Mouse (Mus musculus): ENCODE data around the gene 1700001K19Rik. TPM values are rescaled to one million over a fixed set of nuclear protein-coding genes. Genes with fewer than 3 reads are reported as not detected.
"Not testable (repeated sequence)": the region's sequence is repeated elsewhere in the genome, so short reads cannot be mapped to it uniquely, and the experiment has no call there.

Gene 1700001K19Rik
- total RNA-seq, 2 experiments from 2014 or later = not detected

DNA sequence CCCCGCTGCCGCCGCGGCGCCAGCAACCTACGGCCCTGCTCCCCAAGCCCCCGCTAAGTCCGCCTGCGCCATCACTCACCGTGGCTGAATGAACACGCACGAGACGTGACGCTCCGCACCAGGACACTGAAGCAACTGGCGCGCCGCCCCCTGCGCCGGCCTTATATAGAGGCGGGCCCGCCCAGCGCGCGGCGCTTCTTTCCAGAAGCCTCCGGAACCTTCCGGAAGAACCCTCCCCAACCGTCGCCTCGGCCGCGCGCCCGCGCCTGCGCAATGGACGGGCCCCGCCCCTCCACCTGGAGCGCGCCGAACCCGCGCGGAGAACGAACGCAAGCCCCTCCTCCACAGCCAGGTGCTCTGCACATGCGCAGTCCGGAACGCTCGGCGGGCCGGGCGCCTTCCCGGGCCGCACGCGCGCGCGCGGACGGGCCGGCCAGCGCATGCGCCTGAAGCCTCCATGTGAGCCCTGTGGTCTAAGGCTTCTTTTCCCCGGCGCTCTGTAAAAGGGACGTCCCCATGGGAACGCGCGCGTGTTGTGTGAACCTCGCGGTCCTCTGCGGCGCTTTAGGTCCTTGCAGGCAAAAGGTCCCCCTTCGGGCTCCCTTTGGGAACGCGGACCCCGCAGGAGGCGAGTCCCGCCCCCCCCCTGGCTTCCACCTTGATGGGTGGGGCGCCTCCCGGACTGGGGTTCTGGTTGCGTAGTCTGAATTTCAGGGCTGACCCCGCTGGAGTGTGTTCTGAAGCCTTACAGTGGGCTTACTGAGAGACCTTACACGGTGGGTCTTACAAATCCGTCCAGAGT lies 14.0 kb upstream of the 1700001K19Rik start:
- DNase-seq = peak; percentile 97

DNA sequence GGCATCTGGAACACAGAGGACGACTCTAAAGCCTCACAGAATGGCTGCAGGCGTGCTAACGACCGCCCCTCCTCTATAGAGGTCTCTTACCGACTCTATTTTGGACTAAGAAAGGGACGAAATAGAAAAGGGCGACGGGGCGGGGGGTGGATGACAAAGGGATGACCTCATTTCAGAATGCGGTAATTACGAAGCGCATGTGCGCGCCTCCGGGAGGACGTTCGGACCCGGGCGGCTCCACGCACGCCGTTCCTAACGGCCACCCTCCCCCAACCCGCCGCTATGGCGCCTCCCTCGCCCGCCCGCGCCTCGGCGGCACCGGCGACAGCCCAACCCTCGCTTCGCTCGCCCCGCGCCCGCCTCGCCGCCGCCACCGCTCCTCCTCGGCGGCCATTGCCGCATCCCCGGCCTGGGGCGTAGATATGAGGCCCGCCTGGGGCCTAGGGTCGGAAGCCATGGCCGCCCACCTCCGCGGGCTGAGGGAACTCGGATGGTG lies 13.3 kb upstream of the 1700001K19Rik start:
- no peak for DNase-seq

DNA sequence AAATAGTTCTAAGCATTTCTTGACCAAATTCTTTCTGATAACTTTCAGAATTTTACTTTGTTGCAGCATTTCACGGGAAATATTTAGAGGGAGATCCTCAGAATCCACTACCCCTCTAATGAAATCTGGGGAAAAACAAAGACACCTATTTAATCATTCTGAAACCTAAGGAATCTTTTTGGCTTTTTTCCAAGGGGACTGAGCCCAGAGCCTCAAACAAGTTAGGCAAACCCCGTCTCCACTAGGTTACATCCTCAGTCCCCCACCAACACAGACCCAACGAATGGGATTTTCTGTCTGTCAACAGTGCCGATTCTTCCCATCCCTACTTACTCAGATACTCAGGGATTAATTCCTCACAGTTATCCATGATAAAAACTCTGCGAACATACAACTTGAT lies 11.0 kb upstream of the 1700001K19Rik start:
- DNase-seq = not testable (repeated sequence)

DNA sequence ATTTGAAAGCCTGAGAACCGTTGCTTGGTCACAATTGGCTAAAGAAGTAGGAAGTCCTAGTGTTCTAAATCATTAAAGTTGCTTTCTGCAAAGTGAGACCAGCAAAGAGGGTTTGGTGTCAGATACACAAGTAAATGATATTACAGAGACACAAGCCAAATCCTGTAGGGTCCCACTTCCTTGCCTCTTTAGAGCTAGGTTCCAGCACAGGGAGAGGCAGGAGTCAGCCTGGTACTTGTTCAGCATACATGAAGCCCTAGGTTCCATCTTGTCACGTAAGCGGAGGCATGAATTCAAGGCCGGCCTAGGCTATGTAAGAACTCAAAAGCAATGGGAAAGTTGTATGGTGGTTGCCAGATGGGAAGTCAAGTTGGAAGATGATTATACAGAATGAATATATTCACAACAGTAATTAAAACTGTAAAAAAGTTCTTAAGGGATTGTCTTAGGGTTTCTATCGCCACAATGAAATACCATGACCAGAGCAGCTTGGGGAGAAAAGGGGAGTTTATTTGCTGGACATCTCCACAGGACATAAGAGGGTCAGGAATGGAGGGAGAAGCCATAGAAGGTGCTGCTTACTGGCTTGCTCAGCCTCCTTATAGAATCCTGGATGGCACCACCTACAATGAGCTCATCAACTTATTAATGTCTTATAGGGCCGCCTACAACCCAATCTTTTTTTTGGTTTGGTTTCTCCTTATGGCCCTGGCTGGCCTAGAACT lies 7.7 kb upstream of the 1700001K19Rik start:
- no peak for DNase-seq

DNA sequence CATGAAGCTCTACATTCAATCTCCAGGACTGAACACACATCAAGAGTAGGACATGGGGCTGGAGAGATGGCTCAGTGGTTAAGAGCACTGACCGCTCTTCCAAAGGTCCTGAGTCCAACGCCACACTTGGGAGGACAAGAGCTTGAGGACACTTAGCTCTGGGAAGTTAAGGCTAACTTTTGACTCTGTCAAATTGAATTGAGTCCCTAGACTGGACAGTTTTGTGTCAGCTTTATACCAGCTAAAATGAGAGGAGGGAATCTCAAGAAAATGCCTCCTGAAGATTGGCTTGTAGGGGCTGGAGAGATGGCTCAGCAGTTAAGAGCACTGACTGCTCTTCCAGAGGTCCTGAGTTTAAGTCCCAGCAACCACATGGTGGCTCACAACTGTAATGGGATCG lies 6.5 kb upstream of the 1700001K19Rik start:
- not testable (repeated sequence) for DNase-seq

DNA sequence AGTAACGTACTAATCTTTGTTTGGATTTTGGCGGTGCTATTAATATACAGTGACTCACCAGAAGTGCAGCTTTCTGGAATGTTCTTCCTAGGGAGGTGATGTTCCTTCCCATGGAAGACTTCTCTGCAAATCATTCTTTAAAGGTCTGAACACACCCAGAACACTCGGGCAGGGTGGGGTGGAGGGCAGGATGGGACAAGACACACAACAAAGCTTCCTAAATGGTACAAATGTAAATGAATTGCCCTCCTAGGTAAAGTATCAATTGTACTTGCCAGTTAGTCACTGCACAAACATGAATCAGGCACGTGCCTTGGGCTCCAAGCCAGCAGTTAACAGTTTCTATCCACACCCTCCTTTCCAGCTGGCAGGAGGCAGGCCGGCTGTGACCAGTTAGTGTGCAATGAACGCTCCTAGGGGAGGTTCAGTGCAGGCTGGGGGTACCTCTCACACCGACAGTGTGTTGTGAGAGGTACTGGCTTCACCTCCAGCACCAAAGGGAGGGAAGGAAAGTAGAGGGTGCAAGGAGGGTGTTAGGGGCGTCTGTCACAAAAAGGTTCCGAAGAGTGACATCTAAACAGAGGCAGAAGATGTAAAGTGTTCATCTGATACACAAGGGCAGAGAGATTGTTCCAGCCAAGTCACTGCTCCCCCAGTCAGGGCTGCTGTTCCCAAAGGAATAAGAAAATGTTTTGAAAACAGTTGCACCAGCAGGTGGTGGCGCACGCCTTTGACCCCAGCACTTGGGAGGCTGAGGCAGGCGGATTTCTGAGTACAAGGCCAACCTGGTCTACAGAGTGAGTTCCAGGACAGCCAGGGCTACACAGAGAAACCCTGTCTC lies 5.7 kb upstream of the 1700001K19Rik start:
- no peak for DNase-seq

DNA sequence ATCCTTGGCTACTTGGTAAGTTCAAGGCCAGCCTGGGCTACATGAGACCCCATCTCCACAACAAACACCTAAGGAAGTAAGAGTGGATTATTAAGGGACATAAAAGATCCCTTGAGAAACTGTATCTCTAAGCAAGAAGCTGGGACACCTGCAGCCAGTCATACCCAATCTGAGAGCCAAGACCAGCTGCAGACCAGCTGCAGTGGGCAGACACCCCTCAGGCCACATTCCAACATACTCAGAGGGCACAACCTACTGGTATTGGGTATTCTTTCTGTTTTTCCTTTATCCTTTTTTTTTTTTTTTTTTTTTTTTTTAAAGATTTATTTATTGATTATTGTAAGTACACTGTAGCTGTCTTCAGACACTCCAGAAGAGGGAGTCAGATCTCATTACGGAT lies 1.2 kb upstream of the 1700001K19Rik start:
- DNase-seq = no peak

DNA sequence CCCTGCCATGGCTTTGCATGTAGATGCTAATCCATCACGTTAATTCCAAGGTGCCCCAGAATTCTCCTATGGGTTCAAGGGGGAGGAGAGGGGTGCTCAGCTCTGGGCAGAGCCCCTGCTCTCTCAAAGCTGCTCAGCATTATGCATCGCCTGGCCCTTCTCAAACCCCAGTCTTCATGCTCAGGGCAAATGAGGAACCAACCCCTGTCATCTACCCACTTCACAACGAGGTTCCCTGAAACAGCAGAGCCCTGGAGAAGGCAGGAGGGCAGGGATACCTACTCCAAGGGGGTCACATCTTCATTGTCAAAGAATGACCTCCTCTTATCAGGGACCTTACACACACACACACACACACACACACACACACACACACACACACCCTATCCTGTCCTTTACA lies 541 bp downstream of the 1700001K19Rik start:
- no peak for DNase-seq

DNA sequence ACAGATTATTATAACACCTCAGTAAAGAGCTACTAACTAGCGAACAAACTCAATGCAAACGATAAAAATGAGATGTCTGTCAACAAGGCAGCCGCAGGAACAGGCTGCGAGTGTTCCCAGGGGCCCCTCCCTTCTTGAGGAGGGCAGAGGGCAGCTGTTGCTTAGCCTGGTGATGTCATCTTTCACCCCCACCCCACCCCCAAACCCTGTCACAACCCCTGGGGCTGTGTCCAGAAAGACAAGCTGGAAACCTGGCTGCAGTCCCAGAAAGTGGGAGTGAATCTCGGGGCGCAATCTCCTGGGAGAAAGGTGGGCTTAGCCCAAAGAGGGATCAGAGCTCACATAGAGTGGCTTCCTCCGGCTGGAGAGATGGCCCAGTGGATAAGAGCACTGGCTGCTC lies 1.2 kb downstream of the 1700001K19Rik start:
- DNase-seq = no peak

DNA sequence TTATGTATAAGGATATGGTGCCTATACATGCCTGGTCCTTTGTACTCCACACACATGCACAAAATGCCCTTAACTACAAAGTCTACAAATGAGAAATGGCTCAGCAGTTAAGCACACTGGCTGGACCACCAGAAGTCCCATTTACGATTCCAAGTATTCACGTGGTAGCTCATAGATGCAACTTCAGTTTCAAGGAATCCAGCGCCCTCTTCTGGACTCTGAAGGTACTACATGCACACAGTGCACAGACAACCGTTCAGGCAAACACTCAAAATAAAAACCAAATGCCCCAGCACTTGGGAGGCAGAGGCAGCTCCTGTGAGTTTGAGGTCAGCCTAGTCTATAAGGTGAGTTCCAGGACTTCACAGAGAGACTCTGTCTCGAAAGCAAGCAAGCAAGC lies 8.2 kb downstream of the 1700001K19Rik start:
- DNase-seq = no peak

DNA sequence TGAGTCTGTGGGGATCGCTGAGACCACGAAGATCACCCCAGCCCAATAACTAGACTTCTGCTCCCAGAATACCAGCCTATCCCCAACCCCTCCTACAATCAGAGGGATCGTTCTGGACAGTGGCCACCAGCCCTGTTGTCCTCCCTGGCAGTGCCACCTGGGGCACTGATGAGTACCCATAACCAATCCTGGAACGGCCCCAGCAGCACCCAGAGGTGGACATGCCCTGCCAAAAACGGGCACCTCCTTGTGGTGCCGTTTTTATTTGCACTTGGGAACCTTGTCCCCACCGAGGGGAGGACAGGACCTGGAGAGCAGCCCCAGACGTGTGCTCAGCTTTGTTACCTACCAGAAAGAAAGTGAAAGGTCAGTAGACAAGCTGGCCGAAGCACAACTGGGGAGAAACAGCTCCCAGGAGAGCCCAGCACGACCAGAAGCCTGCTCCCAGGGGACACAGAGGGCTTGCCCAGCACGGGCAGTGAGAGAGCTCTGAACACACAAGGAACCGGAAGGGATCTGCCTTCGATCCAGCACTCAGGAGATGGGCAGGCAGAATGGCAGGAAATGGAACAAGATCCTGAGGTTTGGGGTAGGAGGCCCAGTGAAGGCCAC lies 14.8 kb downstream of the 1700001K19Rik start:
- no peak for DNase-seq

DNA sequence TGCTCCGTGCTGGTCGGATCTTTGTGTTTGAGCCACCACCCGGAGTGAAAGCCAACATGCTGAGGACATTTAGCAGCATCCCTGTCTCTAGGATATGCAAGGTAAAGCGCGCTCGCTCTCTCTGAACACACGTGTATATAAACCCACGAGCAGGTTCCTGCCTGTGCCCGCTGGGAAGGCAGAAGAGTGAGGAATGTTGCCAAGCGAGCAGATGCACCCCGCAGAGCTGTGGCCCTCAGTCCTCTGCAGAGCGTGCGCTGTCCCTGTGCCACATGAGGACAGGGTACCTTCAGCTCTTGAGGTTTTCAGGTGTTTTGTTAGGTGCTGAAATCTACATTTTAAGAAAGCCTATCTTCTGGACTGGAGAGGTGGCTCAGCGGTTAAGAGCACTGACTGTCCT lies 20.7 kb downstream of the 1700001K19Rik start:
- no peak for DNase-seq

DNA sequence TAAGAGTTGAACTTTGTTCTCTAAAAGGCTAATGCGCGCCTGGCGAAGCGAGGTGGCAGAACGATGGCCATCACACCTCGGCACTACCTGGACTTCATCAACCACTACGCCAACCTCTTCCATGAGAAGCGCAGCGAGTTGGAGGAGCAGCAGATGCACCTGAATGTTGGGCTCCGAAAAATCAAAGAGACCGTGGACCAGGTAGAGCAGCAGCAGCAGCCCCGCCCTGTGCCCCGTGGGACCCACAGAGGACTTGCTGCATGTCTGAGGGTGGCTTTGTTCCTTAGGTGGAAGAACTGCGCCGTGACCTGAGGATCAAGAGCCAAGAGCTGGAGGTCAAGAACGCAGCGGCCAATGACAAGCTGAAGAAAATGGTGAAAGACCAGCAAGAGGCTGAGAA lies 31.0 kb downstream of the 1700001K19Rik start:
- no peak for DNase-seq

DNA sequence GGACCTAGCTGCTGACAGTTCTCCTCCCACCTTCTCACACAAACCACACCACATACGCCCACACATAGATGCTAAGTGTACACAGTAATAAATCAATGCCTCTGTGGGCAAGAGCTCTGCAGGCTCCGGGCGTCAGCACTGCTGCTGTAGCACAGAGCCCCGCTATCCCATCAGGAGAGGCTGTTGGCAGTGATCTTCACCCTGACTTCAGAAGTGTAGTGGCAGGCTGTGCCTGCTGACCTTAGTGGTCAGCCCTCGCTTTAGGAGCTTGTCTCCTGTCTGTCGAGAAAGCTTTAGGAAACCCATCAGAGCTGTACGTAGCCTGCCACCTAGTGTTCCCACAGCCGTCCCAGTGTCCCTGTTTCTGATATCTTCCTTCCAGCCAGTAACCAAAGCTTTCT lies 32.2 kb downstream of the 1700001K19Rik start:
- no peak for DNase-seq

DNA sequence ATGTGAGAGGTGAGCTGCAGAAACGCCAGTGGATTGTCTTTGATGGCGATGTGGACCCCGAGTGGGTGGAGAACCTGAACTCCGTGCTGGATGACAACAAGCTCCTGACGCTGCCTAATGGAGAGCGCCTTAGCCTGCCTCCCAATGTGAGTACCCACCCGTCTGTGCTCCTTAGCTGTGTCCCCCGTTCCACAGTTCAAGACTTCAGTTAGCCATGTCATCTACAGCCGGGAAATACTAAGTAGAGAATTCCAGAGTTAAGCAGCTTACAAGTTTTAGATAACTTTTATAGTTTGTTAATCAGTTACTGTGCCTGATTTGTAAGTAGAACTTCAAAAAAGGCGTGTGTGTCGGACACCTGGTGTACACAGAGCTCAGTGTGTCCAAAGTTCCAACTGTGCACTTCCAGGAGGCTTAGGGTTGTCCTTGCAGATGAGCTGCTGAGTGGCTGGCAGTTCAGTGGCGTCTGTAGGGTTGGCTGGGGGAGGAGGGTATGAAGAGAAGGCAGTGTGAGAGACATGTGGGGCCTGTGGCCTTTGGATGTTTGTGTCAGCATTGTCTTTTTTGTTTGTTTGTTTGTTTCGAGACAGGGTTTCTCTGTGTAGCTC lies 44.8 kb downstream of the 1700001K19Rik start:
- no peak for DNase-seq

DNA sequence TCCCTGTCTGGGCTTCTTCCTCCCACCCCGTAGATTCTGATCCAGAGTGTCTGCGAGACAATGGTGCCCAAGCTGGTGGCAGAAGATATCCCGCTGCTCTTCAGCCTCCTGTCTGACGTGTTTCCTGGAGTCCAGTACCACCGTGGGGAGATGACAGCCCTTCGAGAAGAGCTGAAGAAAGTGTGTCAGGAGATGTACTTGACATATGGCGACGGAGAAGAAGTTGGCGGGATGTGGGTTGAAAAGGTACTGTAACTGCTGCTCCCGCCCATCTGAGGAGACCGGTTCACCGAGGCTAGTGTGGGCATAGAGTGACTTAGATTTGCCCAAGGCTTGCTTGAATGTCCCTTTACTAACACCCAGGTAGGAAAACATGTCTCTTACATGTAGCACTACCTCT lies 46.1 kb downstream of the 1700001K19Rik start:
- no peak for DNase-seq

DNA sequence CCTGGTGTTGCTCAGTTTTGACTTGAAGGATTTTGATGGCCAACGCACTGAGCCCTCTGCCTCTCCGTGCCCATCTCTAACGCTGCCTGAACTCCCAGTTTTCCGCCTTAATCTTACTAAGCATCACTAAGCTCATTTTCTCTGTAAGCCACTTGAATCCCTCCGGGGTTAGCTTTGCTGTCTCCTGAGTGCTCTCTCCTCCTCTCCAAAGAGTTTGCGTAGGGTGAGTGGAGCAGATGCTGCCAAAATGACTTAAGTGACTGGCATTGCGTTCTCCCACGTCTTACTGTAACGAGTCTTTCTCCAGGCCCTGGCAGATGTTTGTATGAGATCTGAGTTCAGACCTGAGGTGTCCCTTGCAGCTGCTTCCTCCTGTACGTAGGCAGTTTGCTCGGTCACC lies 52.4 kb downstream of the 1700001K19Rik start:
- no peak for DNase-seq
